Mouse (Mus musculus) cerebellum, adult 2 months (tissue): ENCODE data around the gene Pfn5.

Experiments used
- CTCF ChIP-seq: fragments of 200-500 bp; IDR thresholded peaks from 2 replicates; pipeline ENCODE4 v1.5.1; 2011; ENCODE audit warnings: low read depth, mild to moderate bottlenecking, control low read depth, low read length, moderate library complexity, borderline replicate concordance; ENCODE audit not compliant: insufficient read depth
- POLR2A ChIP-seq: fragments of 200-500 bp; IDR thresholded peaks from 2 replicates; pipeline ENCODE4 v1.6.1; 2011; ENCODE audit warnings: low read length, control low read depth, borderline replicate concordance; ENCODE audit not compliant: insufficient read depth

DNA sequence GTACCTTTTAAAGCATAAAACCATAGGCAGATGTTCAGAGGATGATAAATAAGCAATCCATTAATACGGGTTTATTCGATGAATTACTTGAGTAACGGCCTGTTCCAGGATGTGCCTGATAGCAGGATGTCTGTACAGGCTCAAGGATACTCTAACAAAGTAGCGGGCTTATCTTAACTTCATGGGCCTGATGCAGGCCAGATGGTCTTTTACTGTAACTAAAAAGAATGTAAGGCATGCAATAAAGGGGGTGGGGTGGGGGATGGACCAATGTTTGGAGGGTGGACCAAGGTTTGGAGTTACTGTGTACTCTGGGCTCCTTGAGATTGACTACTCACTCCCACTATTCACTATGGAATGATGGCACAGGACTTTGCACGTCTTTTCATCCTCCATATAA, 42.7 kb downstream of the Pfn5 start:
- no peak for TF ChIP-seq CTCF
- TF ChIP-seq POLR2A, result no peak
